Mouse (Mus musculus) E14TG2a.4 (cell line): ENCODE results near the gene Gm28048.

Experiments
- CTCF ChIP-seq: conservative IDR thresholded peaks from 2 replicates; pipeline ENCODE4 v1.5.1; 2014; ENCODE audit warnings: low read length
- NANOG ChIP-seq: IDR thresholded peaks from 2 replicates; pipeline ENCODE4 v1.6.1; 2014; ENCODE audit warnings: borderline replicate concordance, low read length, mixed read lengths
- POU5F1 ChIP-seq: IDR thresholded peaks from 2 replicates; pipeline ENCODE4 v1.6.1; 2014; ENCODE audit warnings: low read length, borderline replicate concordance

DNA sequence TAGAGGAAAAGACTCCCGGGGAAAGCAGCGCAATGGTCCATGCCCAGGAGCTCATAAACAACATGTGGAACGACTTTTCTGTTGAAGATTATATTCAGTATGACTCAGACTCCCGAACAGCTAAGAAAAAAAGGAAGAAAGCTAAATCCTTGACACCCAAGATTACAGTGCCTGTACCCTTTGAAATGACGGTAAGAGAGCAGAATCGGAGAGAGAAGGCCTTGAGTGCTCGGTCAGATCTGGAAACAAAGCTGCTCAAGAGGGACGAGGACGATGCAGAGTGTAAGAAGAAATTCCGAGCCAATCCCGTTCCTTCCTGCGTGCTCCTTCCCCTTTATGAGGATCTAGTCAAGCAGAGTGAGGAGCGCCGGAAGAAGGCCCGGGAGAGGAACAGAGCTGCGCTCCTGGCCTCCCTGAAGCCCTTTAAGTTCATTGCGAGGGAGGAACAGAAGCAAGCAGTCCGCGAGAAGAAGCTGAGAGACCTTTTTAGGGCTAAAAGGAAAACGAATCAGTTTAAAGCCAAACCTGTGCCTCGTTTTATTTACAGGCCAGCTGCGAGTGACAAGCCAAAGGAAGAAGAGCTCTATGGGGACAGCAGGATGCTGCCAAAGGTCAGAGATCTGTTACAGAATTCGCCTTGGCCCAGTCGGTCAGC lies 38.4 kb upstream of the Gm28048 start:
- no peak for TF ChIP-seq CTCF
- no peak for TF ChIP-seq POU5F1
- no peak for TF ChIP-seq NANOG
